Mouse (Mus musculus) kidney, postnatal 0 days (tissue): ENCODE measurements around the gene Fam149b. TPM values are rescaled to one million over a fixed set of nuclear protein-coding genes. Genes with fewer than 3 reads are reported as not detected.

Experiments used
- ATAC-seq: fragments of 200-750 bp; cut with Nextera tagmentation; replicated peaks from 2 replicates; pipeline ENCODE4 v1.8.0; 2017; ENCODE audit warnings: low read depth, moderate number of reproducible peaks, moderate TSS enrichment, moderate library complexity; ENCODE audit not compliant: low FRiP score
- DNase-seq: peaks from one replicate; pipeline ENCODE4 v3.0.0-alpha.2; 2016; ENCODE audit warnings: low spot score
- H3K27ac ChIP-seq: fragments of 300-500 bp; sonication (generic); 2 replicates; pipeline ENCODE4 v1.5.1; 2014; ENCODE audit warnings: mild to moderate bottlenecking
- H3K27me3 ChIP-seq: fragments of 300-500 bp; sonication (generic); 2 replicates; pipeline ENCODE4 v1.6.1; 2014; ENCODE audit warnings: low read length, mixed read lengths; ENCODE audit not compliant: insufficient read depth
- H3K36me3 ChIP-seq: fragments of 300-500 bp; sonication (generic); 2 replicates; pipeline ENCODE4 v1.6.1; 2014; ENCODE audit warnings: low read length, mixed read lengths; ENCODE audit not compliant: insufficient read depth
- H3K4me1 ChIP-seq: fragments of 300-500 bp; sonication (generic); replicated peaks from 2 replicates; pipeline ENCODE4 v1.6.1; 2014; ENCODE audit warnings: antibody characterized with exemption, low read length, mixed read lengths; ENCODE audit not compliant: insufficient read depth
- H3K4me2 ChIP-seq: fragments of 300-500 bp; sonication (generic); 2 replicates; pipeline ENCODE4 v1.6.1; 2014; ENCODE audit warnings: mild to moderate bottlenecking, low read length, moderate library complexity, mixed read lengths
- H3K4me3 ChIP-seq: fragments of 300-500 bp; sonication (generic); replicated peaks from 2 replicates; pipeline ENCODE4 v1.5.1; 2014; ENCODE audit warnings: low read depth, low read length
- H3K9ac ChIP-seq: fragments of 300-500 bp; sonication (generic); 2 replicates; pipeline ENCODE4 v1.6.1; 2014; ENCODE audit warnings: low read depth, low read length
- H3K9me3 ChIP-seq: fragments of 300-500 bp; sonication (generic); replicated peaks from 2 replicates; pipeline ENCODE4 v1.6.1; 2016; ENCODE audit warnings: low read length, inconsistent platforms, mixed read lengths
- CTCF ChIP-seq: IDR thresholded peaks from 2 replicates; pipeline ENCODE4 v1.5.1; 2016; ENCODE audit warnings: antibody characterized with exemption, low read depth, mild to moderate bottlenecking, moderate library complexity
- WGBS: fragments of 180-500 bp; shearing (Covaris S2); extraction: QIAGEN DNeasy Blood & Tissue Kit; methylation state at CpG from one replicate; pipeline ENCODE4 v1.1.7; 2014; 5-methylcytosine and 5-hydroxymethylcytosine counted together
- polyA plus RNA-seq: library from polyadenylated mRNA; unstranded; fragments of >200 nt; fragmentation: Nextera tagmentation; extraction: Ambion mirVana; gene quantifications from 2 replicates; pipeline ENCODE4 v1.2.1, GENCODE M21; 2015

The Fam149b gene
- polyA plus RNA-seq, 1 experiment from 2014 or later: 24.0 TPM

DNA sequence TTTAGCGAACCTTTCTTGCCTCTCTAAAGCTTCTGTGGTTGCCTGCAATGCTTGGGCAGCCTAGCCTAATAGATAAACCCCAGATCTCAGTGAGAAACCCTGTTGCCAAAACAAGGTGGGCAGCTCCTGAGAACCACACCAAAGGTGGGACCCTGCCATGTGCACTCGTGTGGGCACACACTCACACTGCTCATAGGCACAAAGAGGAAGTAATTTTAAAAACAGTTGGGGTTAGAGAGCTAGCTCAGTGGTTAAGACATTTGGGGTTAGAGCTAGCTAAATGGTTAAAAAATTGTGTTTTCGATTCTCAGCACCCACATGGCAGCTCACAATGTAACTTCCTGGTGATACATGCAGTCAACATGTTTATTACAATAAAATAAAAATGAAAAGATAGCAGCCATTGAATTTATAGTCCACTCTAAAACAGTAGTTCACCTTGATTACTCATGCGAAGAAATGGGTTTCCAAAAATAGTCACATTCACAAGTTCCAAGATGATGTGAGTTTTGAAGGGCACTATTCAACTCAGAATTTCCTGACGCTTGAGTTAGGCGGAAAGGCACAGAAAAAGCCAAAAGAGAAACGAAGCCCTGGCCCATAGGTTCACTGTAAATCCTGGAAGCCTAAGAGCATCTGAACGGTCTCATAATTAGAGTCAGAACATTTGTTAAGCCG, 31.9 kb downstream of the Fam149b start:
- no peak overlapping the region for H3K4me2 ChIP-seq
- no peaks in the 10 kb centered on the region for H3K4me1 ChIP-seq
- H3K9ac ChIP-seq: no peak overlapping the region
- DNase-seq: no peak
- no peak for ATAC-seq
- H3K27me3 ChIP-seq: no peaks in the 10 kb centered on the region
- no peaks in the 10 kb centered on the region for H3K9me3 ChIP-seq
- no peak overlapping the region for H3K4me3 ChIP-seq
- 78% methylated on average over 9 of the region's 9 CpGs for WGBS
- no peak for TF ChIP-seq CTCF
- H3K27ac ChIP-seq: no peak overlapping the region; the same call in 1 of the 2 replicates
- H3K36me3 ChIP-seq: peaks cover 29% of the 10 kb centered on the region

DNA sequence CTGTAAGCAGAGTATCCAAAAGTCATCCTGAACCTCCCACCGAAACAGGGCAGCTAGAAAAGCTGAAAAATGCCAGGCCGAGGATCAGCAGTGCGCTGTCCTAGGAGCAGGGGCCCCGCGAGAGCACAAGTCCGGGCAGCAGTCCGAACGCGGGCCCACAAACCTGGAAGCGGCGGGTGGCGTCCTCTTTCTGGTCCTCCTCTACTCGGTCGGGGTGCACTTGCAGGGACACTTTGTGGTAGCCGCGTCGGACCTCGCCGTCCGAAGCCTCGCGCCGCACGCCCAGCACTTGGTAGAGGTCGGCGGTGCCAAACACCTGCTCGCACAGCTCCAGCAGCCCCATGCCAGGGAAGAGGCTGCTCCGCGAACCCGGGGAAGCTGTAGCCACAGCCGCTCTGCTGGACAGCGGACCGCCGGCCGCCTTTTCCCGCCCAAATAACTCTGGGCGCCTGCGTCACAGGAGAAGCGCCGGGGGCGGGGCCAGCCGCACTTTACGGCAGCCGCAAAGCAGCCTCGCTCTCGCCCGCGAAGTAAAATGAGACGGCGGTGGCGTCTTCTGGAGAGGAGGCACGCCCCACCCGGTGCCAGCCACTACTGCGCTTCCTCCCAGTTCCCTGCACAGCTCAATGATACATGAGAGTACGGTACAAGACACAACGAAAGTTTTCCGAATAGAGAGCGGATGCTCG, 40.6 kb downstream of the Fam149b start, which contains the start of gene Dnajc9:
Dnajc9 (minus strand) TSS at position 470 of the 689 bp plus-strand sequence.
- H3K9me3 ChIP-seq: no peaks in the 10 kb centered on the region
- under 1% methylated on average over 59 of the region's 59 CpGs for WGBS
- ATAC-seq: peak; percentile 63
- H3K27ac ChIP-seq: peak within 1 kb of the TSS; percentile 71
- peak within 1 kb of the TSS; percentile 72 for H3K9ac ChIP-seq
- peak within 1 kb of the TSS; percentile 84 for H3K4me2 ChIP-seq
- peak within 1 kb of the TSS; percentile 76 for H3K4me3 ChIP-seq
- peak; percentile 96 for DNase-seq
- no peak for TF ChIP-seq CTCF
- H3K36me3 ChIP-seq: peaks cover 9% of the 10 kb centered on the region
- peaks cover 17% of the 10 kb centered on the region for H3K4me1 ChIP-seq
- no peaks in the 10 kb centered on the region for H3K27me3 ChIP-seq

GRCm38 (mm10) chr14:20389446-20390079, 41.6 kb downstream of the Fam149b start:
- Histone ChIP-seq H3K9me3 (no peaks in the 10 kb centered on the region), H3K4me2 (peak overlapping the region; percentile 84), H3K27ac (peak overlapping the region; percentile 71; the same call in 1 of the 2 replicates), H3K9ac (no peak overlapping the region), H3K36me3 (peaks cover 5% of the 10 kb centered on the region), H3K4me1 (peaks cover 17% of the 10 kb centered on the region), H3K27me3 (no peaks in the 10 kb centered on the region), H3K4me3 (no peak overlapping the region)
- ATAC-seq (no peak), DNase-seq (no peak)
- 88% methylated on average over 8 of the region's 8 CpGs for WGBS
- no peak for TF ChIP-seq CTCF

DNA sequence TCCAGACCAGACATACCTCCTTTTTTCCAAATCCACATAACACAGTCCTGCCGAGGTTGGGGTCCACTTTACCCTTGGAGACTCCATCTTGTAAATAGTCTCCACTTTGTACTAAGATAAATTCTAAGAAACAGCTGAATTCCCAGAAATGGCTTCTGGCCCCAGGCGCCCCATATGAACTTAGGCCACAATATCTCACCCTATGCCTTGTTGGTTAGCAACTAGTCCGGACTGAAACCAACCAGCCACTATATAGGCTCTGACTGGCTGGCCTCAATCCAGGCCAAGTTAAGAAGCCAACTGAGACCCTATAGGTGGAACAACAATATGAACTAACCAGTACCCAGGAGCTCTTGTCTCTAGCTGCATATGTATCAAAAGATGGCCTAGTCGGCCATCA, 44.4 kb downstream of the Fam149b start:
- Histone ChIP-seq H3K27ac (no peak overlapping the region), H3K27me3 (no peaks in the 10 kb centered on the region), H3K9me3 (no peaks in the 10 kb centered on the region), H3K36me3 (peaks cover 5% of the 10 kb centered on the region; the same call in 1 of the 2 replicates), H3K4me1 (peaks cover 7% of the 10 kb centered on the region), H3K9ac (no peak overlapping the region), H3K4me2 (peak overlapping the region; percentile 15; the same call in 1 of the 2 replicates), H3K4me3 (no peak overlapping the region)
- no peak for ATAC-seq
- no peak for TF ChIP-seq CTCF
- no peak for DNase-seq
- 92% methylated on average over 3 of the region's 4 CpGs for WGBS

GRCm38 (mm10) chr14:20393205-20393913, 45.4 kb downstream of the Fam149b start, which contains the start of gene Mrps16:
Mrps16 (minus strand) TSS chr14:20393634.
- H3K4me3 ChIP-seq: peak within 1 kb of the TSS; percentile 75
- no peaks in the 10 kb centered on the region; the same call in 1 of the 2 replicates for H3K4me1 ChIP-seq
- ATAC-seq (peak; percentile 96), DNase-seq (peak; percentile 99)
- no peaks in the 10 kb centered on the region for H3K9me3 ChIP-seq
- peaks cover 5% of the 10 kb centered on the region; the same call in 1 of the 2 replicates for H3K36me3 ChIP-seq
- TF ChIP-seq CTCF: peak; percentile 98
- no peaks in the 10 kb centered on the region for H3K27me3 ChIP-seq
- H3K27ac ChIP-seq: peak within 1 kb of the TSS; percentile 91
- under 1% methylated on average over 65 of the region's 68 CpGs for WGBS
- H3K9ac ChIP-seq: peak within 1 kb of the TSS; percentile 87
- peak within 1 kb of the TSS; percentile 56 for H3K4me2 ChIP-seq
